Mouse (Mus musculus): ENCODE results near the gene Cc2d1b. TPM values are rescaled to one million over a fixed set of nuclear protein-coding genes. Genes with fewer than 3 reads are reported as not detected.

The Cc2d1b gene
- polyA plus RNA-seq (2014; fragmentation: Nextera tagmentation; extraction: Ambion mirVana): 29.2 and 33.6 TPM in 2 replicates

DNA sequence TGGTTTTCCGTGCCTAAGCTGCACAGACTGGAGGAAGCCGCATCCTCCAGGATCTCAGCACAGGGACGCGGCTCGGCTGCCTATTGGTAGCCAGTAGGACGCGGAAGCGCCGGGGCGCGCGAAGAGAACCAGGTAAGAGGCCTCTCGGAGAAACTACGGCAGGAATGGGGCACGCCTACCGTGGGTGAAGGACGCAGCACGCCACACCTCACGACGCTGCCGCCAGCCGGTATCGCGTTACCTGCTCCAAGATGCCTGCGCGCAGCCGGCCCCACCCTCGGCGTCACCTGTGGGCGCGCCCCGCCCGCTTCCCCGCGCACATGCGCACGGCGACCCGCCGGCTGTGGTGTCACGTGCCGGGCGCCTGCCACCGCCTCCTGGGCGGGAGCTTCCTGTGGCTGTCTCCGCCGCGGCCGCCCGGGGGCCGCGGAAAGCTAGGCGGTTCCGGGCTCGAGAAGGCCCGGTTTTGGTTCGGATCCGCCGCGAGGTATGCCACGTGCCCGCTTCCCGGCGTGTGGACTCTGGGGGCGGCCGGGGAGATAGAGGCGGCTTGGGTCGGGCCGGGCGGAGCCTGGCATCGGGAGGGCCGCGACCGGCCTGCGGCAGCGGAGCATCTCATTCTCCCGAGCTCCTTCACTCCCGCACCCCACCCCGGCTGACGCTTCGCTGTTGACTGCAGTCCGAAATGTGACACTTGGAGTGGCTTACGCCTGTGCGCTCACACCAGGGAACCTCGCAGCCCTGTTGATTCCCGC, at the start of gene Cc2d1b:
Gene Cc2d1b (plus strand): TSS at position 354 of the 755 bp plus-strand sequence.
- H3K9me3 ChIP-seq (ENCODE audit: control insufficient read depth, low read depth, low read length): no peaks in the 10 kb centered on the region
- WGBS: under 1% methylated on average over 86 of the region's 86 CpGs
- H3K36me3 ChIP-seq (ENCODE audit: control insufficient read depth, insufficient read depth, low read length): peaks cover 7% of the 10 kb centered on the region; the same call in 1 of the 2 replicates
- no peaks in the 10 kb centered on the region for H3K27me3 ChIP-seq (ENCODE audit: control insufficient read depth, insufficient read depth, low read length)
- peak; percentile 93 for ATAC-seq (ENCODE audit: insufficient number of reproducible peaks, insufficient read depth, low FRiP score, low read depth)
- H3K4me2 ChIP-seq (replicated peaks; ENCODE audit: low read depth, low read length): peak within 1 kb of the TSS; percentile 67
- H3K9ac ChIP-seq (replicated peaks; ENCODE audit: low read depth, low read length): peak within 1 kb of the TSS; percentile 83
- peak within 1 kb of the TSS; percentile 73 for H3K4me3 ChIP-seq (ENCODE audit: low read depth, low read length)
- H3K4me1 ChIP-seq (ENCODE audit: control insufficient read depth, insufficient read depth, low read length): peaks cover 9% of the 10 kb centered on the region; the same call in 1 of the 2 replicates
- peak within 1 kb of the TSS; percentile 90 for H3K27ac ChIP-seq (ENCODE audit: low read length)

- H3K4me1 ChIP-seq (ENCODE audit: control insufficient read depth, insufficient read depth, low read length): peaks cover 3% of the 10 kb centered on the region
- no peaks in the 10 kb centered on the region for H3K27me3 ChIP-seq (ENCODE audit: control insufficient read depth, insufficient read depth, low read length)
- no peak overlapping the region for H3K9ac ChIP-seq (replicated peaks; ENCODE audit: low read depth, low read length)
- H3K27ac ChIP-seq (ENCODE audit: low read length): no peak overlapping the region
- H3K4me2 ChIP-seq (replicated peaks; ENCODE audit: low read depth, low read length): no peak overlapping the region
- peaks cover 61% of the 10 kb centered on the region for H3K36me3 ChIP-seq (ENCODE audit: control insufficient read depth, insufficient read depth, low read length)
- no peak for ATAC-seq (ENCODE audit: insufficient number of reproducible peaks, insufficient read depth, low FRiP score, low read depth)
- 95% methylated on average over 3 of the region's 3 CpGs for WGBS
- H3K4me3 ChIP-seq (ENCODE audit: low read depth, low read length): no peak overlapping the region
- no peaks in the 10 kb centered on the region for H3K9me3 ChIP-seq (ENCODE audit: control insufficient read depth, low read depth, low read length)
Observed at GRCm38 (mm10) chr4:108572644-108573043, 47.1 kb upstream of the Cc2d1b start.

DNA sequence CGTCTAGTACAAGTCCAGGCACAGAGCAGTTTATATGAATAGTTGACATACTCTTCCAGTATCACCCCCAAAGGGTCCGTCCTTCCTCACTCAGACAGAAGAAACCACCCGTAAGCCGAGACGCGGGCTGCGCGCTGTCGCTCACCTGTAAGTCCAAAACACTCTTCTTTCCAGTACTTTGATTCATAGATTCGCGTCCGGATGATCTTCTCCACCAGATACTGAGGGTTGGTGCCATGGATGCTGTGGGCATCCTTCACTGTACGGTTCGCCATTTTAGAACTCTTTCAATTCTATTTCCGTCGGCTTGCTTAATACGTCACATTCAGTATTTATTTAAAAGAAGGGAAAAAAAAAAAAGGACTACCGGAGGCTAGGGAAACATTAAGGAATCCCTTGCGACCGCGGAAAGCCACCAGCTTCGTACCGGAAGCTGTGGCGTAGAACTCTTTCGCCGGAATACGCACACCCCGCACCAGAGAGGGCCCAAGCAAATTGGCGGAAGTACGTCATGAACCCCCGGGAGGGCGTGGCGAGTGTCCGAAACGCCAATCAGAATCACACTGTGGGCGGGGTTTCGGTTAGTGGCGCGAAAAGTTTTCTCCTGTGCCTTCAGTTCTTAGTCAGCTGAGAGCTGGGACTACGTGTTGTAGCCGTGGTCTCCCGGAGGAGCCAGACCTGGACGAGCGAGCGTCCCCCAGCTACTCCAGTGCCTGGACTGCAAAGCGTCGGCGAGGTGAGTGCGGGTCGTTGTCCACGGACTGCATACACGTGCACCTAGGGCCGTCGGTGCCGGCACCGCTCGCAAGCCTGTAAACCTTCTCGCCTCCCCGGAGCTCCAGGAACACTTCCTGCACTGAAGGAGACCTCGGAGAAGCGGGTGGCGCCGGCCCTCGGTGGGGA, 40.6 kb upstream of the Cc2d1b start, which contains the start of the genes Prpf38a and Orc1:
Gene Prpf38a (minus strand): TSS at position 497 of the 903 bp plus-strand sequence.
Gene Orc1 (plus strand): TSS at position 584 of the 903 bp plus-strand sequence.
- Histone ChIP-seq H3K27me3 (ENCODE audit: control insufficient read depth, insufficient read depth, low read length) (no peaks in the 10 kb centered on the region), H3K9ac (replicated peaks; ENCODE audit: low read depth, low read length) (peak within 1 kb of the TSS; percentile 53), H3K4me2 (replicated peaks; ENCODE audit: low read depth, low read length) (peak within 1 kb of the TSS; percentile 94), H3K36me3 (ENCODE audit: control insufficient read depth, insufficient read depth, low read length) (peaks cover 19% of the 10 kb centered on the region; the same call in 1 of the 2 replicates), H3K27ac (ENCODE audit: low read length) (peak within 1 kb of the TSS; percentile 46; the same call in 1 of the 2 replicates), H3K4me3 (ENCODE audit: low read depth, low read length) (peak within 1 kb of the TSS; percentile 75), H3K4me1 (ENCODE audit: control insufficient read depth, insufficient read depth, low read length) (peaks cover 9% of the 10 kb centered on the region), H3K9me3 (ENCODE audit: control insufficient read depth, low read depth, low read length) (no peaks in the 10 kb centered on the region)
- under 1% methylated on average over 64 of the region's 64 CpGs for whole genome bisulfite sequencing
- ATAC-seq (ENCODE audit: insufficient number of reproducible peaks, insufficient read depth, low FRiP score, low read depth): peak; percentile 99

DNA sequence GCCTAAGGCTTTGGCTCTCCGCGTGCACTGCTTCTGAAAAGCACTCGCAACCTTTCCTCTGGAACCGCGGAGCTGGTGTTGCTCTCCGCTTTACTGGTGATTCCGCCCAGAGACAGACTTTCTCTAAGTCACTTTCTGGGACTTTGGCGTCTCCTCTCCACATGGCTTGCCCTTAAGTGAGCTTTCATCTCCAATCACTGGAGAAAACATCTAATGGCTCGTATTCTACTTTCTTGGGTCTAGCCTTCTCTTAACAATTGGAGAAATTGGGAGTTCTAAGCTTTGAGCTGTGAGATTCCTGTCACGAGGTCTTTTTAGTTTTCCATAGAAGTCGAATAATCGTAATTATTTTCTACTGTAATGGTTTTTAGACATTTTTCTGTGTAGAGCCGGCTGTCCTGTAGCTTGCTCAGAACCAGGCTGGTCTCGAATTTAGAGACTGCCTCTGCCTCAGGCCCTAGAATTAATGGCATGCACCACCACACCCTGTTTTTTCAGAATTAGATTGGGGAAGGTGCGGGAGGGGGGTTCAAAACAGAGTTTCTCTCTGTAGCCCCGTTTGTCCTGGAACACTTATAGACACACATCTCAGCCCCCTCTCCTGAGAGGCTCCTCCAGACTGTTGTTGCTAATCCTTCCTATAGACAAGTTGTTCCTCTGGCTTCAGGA, 39.9 kb upstream of the Cc2d1b start:
- Histone ChIP-seq H3K27ac (ENCODE audit: low read length) (peak overlapping the region; percentile 34; the same call in 1 of the 2 replicates), H3K9me3 (ENCODE audit: control insufficient read depth, low read depth, low read length) (no peaks in the 10 kb centered on the region), H3K4me1 (ENCODE audit: control insufficient read depth, insufficient read depth, low read length) (peaks cover 9% of the 10 kb centered on the region), H3K4me2 (replicated peaks; ENCODE audit: low read depth, low read length) (peak overlapping the region; percentile 94), H3K27me3 (ENCODE audit: control insufficient read depth, insufficient read depth, low read length) (no peaks in the 10 kb centered on the region), H3K4me3 (ENCODE audit: low read depth, low read length) (peak overlapping the region; percentile 75), H3K36me3 (ENCODE audit: control insufficient read depth, insufficient read depth, low read length) (peaks cover 14% of the 10 kb centered on the region; the same call in 1 of the 2 replicates), H3K9ac (replicated peaks; ENCODE audit: low read depth, low read length) (peak overlapping the region; percentile 53)
- ATAC-seq (ENCODE audit: insufficient number of reproducible peaks, insufficient read depth, low FRiP score, low read depth): no peak
- WGBS: 1% methylated on average over 16 of the region's 16 CpGs

GRCm38 (mm10) chr4:108593376-108593775, 26.4 kb upstream of the Cc2d1b start:
- Histone ChIP-seq H3K27me3 (ENCODE audit: control insufficient read depth, insufficient read depth, low read length) (no peaks in the 10 kb centered on the region), H3K27ac (ENCODE audit: low read length) (no peak overlapping the region), H3K4me2 (replicated peaks; ENCODE audit: low read depth, low read length) (no peak overlapping the region), H3K4me1 (ENCODE audit: control insufficient read depth, insufficient read depth, low read length) (no peaks in the 10 kb centered on the region), H3K36me3 (ENCODE audit: control insufficient read depth, insufficient read depth, low read length) (peaks cover 6% of the 10 kb centered on the region; the same call in 1 of the 2 replicates), H3K4me3 (ENCODE audit: low read depth, low read length) (no peak overlapping the region), H3K9me3 (ENCODE audit: control insufficient read depth, low read depth, low read length) (no peaks in the 10 kb centered on the region), H3K9ac (replicated peaks; ENCODE audit: low read depth, low read length) (no peak overlapping the region)
- 91% methylated on average over 2 of the region's 2 CpGs for WGBS
- ATAC-seq (ENCODE audit: insufficient number of reproducible peaks, insufficient read depth, low FRiP score, low read depth): no peak

GRCm38 (mm10) chr4:108595785-108596184, 24.0 kb upstream of the Cc2d1b start:
- Histone ChIP-seq H3K9me3 (ENCODE audit: control insufficient read depth, low read depth, low read length) (no peaks in the 10 kb centered on the region), H3K4me1 (ENCODE audit: control insufficient read depth, insufficient read depth, low read length) (no peaks in the 10 kb centered on the region), H3K27me3 (ENCODE audit: control insufficient read depth, insufficient read depth, low read length) (no peaks in the 10 kb centered on the region), H3K4me3 (ENCODE audit: low read depth, low read length) (no peak overlapping the region), H3K4me2 (replicated peaks; ENCODE audit: low read depth, low read length) (no peak overlapping the region), H3K36me3 (ENCODE audit: control insufficient read depth, insufficient read depth, low read length) (peaks cover 9% of the 10 kb centered on the region; the same call in 1 of the 2 replicates), H3K9ac (replicated peaks; ENCODE audit: low read depth, low read length) (no peak overlapping the region), H3K27ac (ENCODE audit: low read length) (no peak overlapping the region)
- WGBS: 90% methylated on average over 1 of the region's 1 CpGs
- no peak for ATAC-seq (ENCODE audit: insufficient number of reproducible peaks, insufficient read depth, low FRiP score, low read depth)

- ATAC-seq (ENCODE audit: insufficient number of reproducible peaks, insufficient read depth, low FRiP score, low read depth): no peak
- H3K27ac ChIP-seq (ENCODE audit: low read length): no peak overlapping the region
- no peaks in the 10 kb centered on the region for H3K9me3 ChIP-seq (ENCODE audit: control insufficient read depth, low read depth, low read length)
- H3K36me3 ChIP-seq (ENCODE audit: control insufficient read depth, insufficient read depth, low read length): peaks cover 11% of the 10 kb centered on the region; the same call in 1 of the 2 replicates
- H3K4me3 ChIP-seq (ENCODE audit: low read depth, low read length): no peak overlapping the region
- H3K4me1 ChIP-seq (ENCODE audit: control insufficient read depth, insufficient read depth, low read length): no peaks in the 10 kb centered on the region
- H3K27me3 ChIP-seq (ENCODE audit: control insufficient read depth, insufficient read depth, low read length): no peaks in the 10 kb centered on the region
- H3K9ac ChIP-seq (replicated peaks; ENCODE audit: low read depth, low read length): no peak overlapping the region
- no peak overlapping the region for H3K4me2 ChIP-seq (replicated peaks; ENCODE audit: low read depth, low read length)
- WGBS: 88% methylated on average over 4 of the region's 4 CpGs
Observed at GRCm38 (mm10) chr4:108598306-108598705, 21.4 kb upstream of the Cc2d1b start.

- no peak overlapping the region for H3K9ac ChIP-seq (replicated peaks; ENCODE audit: low read depth, low read length)
- WGBS: 93% methylated on average over 7 of the region's 7 CpGs
- ATAC-seq (ENCODE audit: insufficient number of reproducible peaks, insufficient read depth, low FRiP score, low read depth): no peak
- H3K4me3 ChIP-seq (ENCODE audit: low read depth, low read length): no peak overlapping the region
- H3K36me3 ChIP-seq (ENCODE audit: control insufficient read depth, insufficient read depth, low read length): peaks cover 28% of the 10 kb centered on the region
- H3K4me1 ChIP-seq (ENCODE audit: control insufficient read depth, insufficient read depth, low read length): no peaks in the 10 kb centered on the region
- H3K4me2 ChIP-seq (replicated peaks; ENCODE audit: low read depth, low read length): no peak overlapping the region
- no peaks in the 10 kb centered on the region for H3K9me3 ChIP-seq (ENCODE audit: control insufficient read depth, low read depth, low read length)
- H3K27ac ChIP-seq (ENCODE audit: low read length): no peak overlapping the region
- H3K27me3 ChIP-seq (ENCODE audit: control insufficient read depth, insufficient read depth, low read length): no peaks in the 10 kb centered on the region
Observed at GRCm38 (mm10) chr4:108601870-108602269, 17.9 kb upstream of the Cc2d1b start.
